Mouse (Mus musculus) liver, postnatal 0 days (tissue): ENCODE data around the gene Lrrc49. TPM values are rescaled to one million over a fixed set of nuclear protein-coding genes. Genes with fewer than 3 reads are reported as not detected.
A peak's percentile ranks its signal among the peaks of the same experiment; 100 is the strongest.

Source experiments
- ATAC-seq: fragments of 200-750 bp; cut with Nextera tagmentation; 2 replicates; pipeline ENCODE4 v1.8.0; 2017; ENCODE audit warnings: mild to moderate bottlenecking, moderate library complexity
- DNase-seq: peaks from one replicate; pipeline ENCODE4 v3.0.0-alpha.2; 2016
- H3K27ac ChIP-seq: fragments of 300-500 bp; sonication (generic); 2 replicates; pipeline ENCODE4 v1.5.1; 2014; ENCODE audit warnings: antibody characterized with exemption, moderate library complexity, mild to moderate bottlenecking, low read depth
- H3K27me3 ChIP-seq: fragments of 300-500 bp; sonication (generic); 2 replicates; pipeline ENCODE4 v1.6.1; 2014; ENCODE audit warnings: low read length, control low read depth, mixed read lengths; ENCODE audit not compliant: insufficient read depth
- H3K36me3 ChIP-seq: fragments of 300-500 bp; sonication (generic); replicated peaks from 2 replicates; pipeline ENCODE4 v1.6.1; 2014; ENCODE audit warnings: mild to moderate bottlenecking, control low read depth, low read length, moderate library complexity, mixed read lengths; ENCODE audit not compliant: insufficient read depth
- H3K4me1 ChIP-seq: fragments of 300-500 bp; sonication (generic); 2 replicates; pipeline ENCODE4 v1.6.1; 2014; ENCODE audit warnings: antibody characterized with exemption, mild to moderate bottlenecking, control low read depth; ENCODE audit not compliant: insufficient read depth
- H3K4me2 ChIP-seq: fragments of 300-500 bp; sonication (generic); 2 replicates; pipeline ENCODE4 v1.6.1; 2014; ENCODE audit warnings: low read depth, mild to moderate bottlenecking, low read length, moderate library complexity, mixed read lengths
- H3K4me3 ChIP-seq: fragments of 300-500 bp; sonication (generic); 2 replicates; pipeline ENCODE4 v1.5.1; 2014; ENCODE audit warnings: low read depth, low read length
- H3K9ac ChIP-seq: fragments of 300-500 bp; sonication (generic); replicated peaks from 2 replicates; pipeline ENCODE4 v1.6.1; 2014; ENCODE audit warnings: mild to moderate bottlenecking, moderate library complexity
- H3K9me3 ChIP-seq: fragments of 300-500 bp; sonication (generic); 2 replicates; pipeline ENCODE4 v1.6.1; 2016; ENCODE audit warnings: mild to moderate bottlenecking, control low read depth, low read length, mixed read lengths
- CTCF ChIP-seq: sonication (generic); IDR thresholded peaks from 2 replicates; pipeline ENCODE4 v1.5.1; 2016; ENCODE audit warnings: antibody characterized with exemption, low read depth
- EP300 ChIP-seq: IDR thresholded peaks from 2 replicates; pipeline ENCODE4 v1.6.1; 2016; ENCODE audit warnings: antibody characterized with exemption, low read depth, mild to moderate bottlenecking
- WGBS: fragments of 180-500 bp; shearing (Covaris S2); extraction: QIAGEN DNeasy Blood & Tissue Kit; methylation state at CpG from one replicate; pipeline ENCODE4 v1.1.7; 2014; ENCODE audit not compliant: insufficient replicate concordance; 5-methylcytosine and 5-hydroxymethylcytosine counted together
- polyA plus RNA-seq: library from polyadenylated mRNA; unstranded; fragments of >200 nt; fragmentation: Nextera tagmentation; extraction: Ambion mirVana; gene quantifications from 2 replicates; pipeline ENCODE4 v1.2.1, GENCODE M21; 2015

Lrrc49 gene
- polyA plus RNA-seq, 1 experiment from 2014 or later: 0.63 TPM

- Histone ChIP-seq H3K4me1 (peaks cover 9% of the 10 kb centered on the region), H3K4me3 (no peak overlapping the region), H3K9ac (no peak overlapping the region), H3K27ac (no peak overlapping the region), H3K9me3 (no peaks in the 10 kb centered on the region), H3K27me3 (no peaks in the 10 kb centered on the region), H3K36me3 (no peaks in the 10 kb centered on the region), H3K4me2 (no peak overlapping the region)
- ATAC-seq: no peak
- WGBS: 35% methylated on average over 2 of the region's 2 CpGs
- no peak for DNase-seq
- TF ChIP-seq CTCF (no peak), EP300 (no peak)
These were observed 141.8 kb downstream of the Lrrc49 start for GRCm38 (mm10) chr9:60546169-60546568.

DNA sequence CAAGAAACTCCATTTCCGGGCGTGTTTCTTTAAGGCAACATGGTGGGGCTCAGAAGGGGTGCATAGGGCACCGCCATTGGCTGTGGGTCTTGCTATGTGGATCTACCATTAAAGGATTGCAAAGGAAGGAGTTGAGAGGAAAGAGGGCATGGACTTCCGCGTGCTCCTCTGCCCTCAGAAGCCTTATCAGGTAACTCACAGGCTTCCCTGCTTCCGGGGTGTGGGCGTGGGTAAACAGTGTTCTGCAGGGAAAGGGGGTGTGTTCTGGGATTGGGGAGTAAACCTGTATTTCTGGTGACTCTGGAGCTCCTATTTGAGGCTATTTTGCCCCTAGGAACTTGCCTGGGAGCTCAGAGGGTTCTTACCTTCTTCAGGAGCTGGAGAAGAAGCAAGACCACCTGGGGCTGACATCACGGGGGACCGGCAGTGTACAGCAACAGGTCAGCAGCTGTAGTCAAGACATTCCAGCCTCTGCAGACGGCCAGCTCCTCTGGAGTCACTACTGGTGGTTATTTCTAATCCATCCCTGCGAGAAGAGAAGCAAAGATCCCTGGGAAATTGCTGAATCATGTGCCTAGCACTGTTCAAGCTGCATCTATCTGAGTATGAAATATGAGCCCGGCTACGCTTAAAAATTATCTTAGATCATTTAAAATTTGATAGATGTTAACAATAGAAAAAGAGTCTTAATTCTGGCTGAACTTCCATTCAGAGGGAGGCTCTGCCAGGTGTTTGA is 142.4 kb downstream of the Lrrc49 start:
- H3K4me1 ChIP-seq: peaks cover 9% of the 10 kb centered on the region
- no peaks in the 10 kb centered on the region for H3K27me3 ChIP-seq
- H3K4me3 ChIP-seq: no peak overlapping the region
- DNase-seq (peak; percentile 30), ATAC-seq (peak; percentile 74)
- H3K9me3 ChIP-seq: no peaks in the 10 kb centered on the region
- TF ChIP-seq CTCF: no peak
- TF ChIP-seq EP300: no peak
- H3K36me3 ChIP-seq: no peaks in the 10 kb centered on the region
- H3K9ac ChIP-seq: no peak overlapping the region
- no peak overlapping the region for H3K27ac ChIP-seq
- 40% methylated on average over 13 of the region's 13 CpGs for WGBS
- 0 out of 2 replicates have a peak overlapping the region, but pooled peaks have one; percentile 29 for H3K4me2 ChIP-seq

- Histone ChIP-seq H3K27me3 (no peaks in the 10 kb centered on the region), H3K9me3 (no peaks in the 10 kb centered on the region), H3K36me3 (no peaks in the 10 kb centered on the region), H3K4me1 (peaks cover 9% of the 10 kb centered on the region), H3K4me3 (no peak overlapping the region), H3K4me2 (no peak overlapping the region), H3K27ac (no peak overlapping the region), H3K9ac (no peak overlapping the region)
- WGBS: 68% methylated on average over 7 of the region's 7 CpGs
- no peak for TF ChIP-seq CTCF
- no peak for ATAC-seq
- DNase-seq: no peak
These were observed 144.4 kb downstream of the Lrrc49 start for GRCm38 (mm10) chr9:60543422-60544015.

DNA sequence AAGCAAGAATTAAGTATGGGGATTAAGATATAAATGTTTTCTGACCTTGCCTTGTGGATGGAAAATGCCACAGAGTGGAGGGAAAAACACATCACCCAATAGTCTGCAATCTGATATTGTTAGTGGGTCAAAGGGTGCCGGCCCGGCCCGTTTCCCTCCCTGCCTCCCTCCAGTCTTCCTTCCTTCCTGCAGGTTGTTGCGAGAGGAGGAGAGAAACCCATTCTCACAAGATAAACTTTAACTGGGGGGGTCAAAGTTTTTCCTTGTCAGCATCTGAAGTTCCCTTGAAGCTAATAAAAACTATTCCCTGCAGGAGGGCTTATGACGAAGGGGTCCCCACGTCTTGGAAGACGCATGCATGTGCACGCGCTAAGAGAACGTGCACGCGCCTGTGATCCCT is 157.6 kb downstream of the Lrrc49 start:
- TF ChIP-seq CTCF (no peak), EP300 (no peak)
- Histone ChIP-seq H3K36me3 (no peaks in the 10 kb centered on the region), H3K9me3 (no peaks in the 10 kb centered on the region), H3K27me3 (no peaks in the 10 kb centered on the region), H3K27ac (no peak overlapping the region), H3K4me1 (no peaks in the 10 kb centered on the region), H3K9ac (no peak overlapping the region), H3K4me2 (no peak overlapping the region), H3K4me3 (no peak overlapping the region)
- ATAC-seq (no peak), DNase-seq (no peak)
- 75% methylated on average over 12 of the region's 12 CpGs for WGBS

DNA sequence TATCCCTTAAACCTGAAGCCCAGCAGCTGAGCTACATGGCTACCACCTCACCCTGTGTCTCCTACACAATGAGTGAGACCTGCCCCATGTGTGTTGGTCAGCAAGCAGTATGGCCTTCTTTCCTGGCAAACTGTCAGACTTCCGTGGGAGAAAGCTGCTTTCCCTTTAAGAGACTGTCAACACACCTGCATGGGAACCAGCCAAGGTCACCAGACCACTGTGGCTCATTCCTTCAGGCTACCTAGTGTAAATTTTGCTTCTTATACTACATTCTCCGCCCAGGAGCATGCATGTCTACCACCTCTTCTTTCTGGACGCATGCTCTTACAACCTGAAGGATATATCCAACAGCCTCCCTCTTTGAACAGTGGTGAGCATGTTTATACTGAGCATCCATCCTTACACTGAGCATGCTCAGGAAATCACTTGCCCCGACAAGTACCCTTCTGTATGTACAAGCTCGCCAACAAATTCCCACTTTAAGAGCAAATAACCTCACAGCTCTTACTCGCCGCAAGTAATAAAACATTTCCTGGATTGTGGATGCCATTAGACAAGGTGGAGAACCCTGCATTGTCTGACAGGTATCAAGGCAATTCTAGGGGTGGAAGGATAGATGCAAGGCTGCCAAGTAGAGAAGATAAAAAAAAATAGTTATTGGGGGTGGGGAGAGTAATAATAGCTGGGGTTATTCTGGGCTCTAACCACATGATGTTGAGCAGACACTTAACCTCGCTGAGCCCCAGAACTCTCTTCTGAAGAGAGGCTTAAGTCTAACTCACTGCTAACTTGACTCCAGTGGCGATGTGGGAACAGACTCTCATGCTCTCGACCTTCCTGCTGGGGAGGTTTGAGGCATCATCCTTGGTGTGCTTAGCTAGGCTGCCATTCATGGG is 158.4 kb downstream of the Lrrc49 start:
- Histone ChIP-seq H3K27ac (no peak overlapping the region), H3K9me3 (no peaks in the 10 kb centered on the region), H3K36me3 (no peaks in the 10 kb centered on the region), H3K9ac (no peak overlapping the region), H3K4me1 (no peaks in the 10 kb centered on the region), H3K4me3 (no peak overlapping the region), H3K27me3 (no peaks in the 10 kb centered on the region), H3K4me2 (no peak overlapping the region)
- ATAC-seq (no peak), DNase-seq (no peak)
- TF ChIP-seq CTCF (no peak), EP300 (no peak)
- WGBS: 71% methylated on average over 10 of the region's 10 CpGs

GRCm38 (mm10) chr9:60528269-60528668 is 159.7 kb downstream of the Lrrc49 start:
- Histone ChIP-seq H3K4me1 (no peaks in the 10 kb centered on the region), H3K36me3 (no peaks in the 10 kb centered on the region), H3K27me3 (no peaks in the 10 kb centered on the region), H3K4me3 (no peak overlapping the region), H3K27ac (no peak overlapping the region), H3K9me3 (no peaks in the 10 kb centered on the region), H3K9ac (no peak overlapping the region), H3K4me2 (no peak overlapping the region)
- WGBS: 76% methylated on average over 3 of the region's 3 CpGs
- ATAC-seq (no peak), DNase-seq (no peak)
- TF ChIP-seq CTCF (no peak), EP300 (no peak)
